Mouse (Mus musculus) lung, postnatal 14 days (tissue): ENCODE data around the gene Sapcd2.
A peak's percentile ranks its signal among the peaks of the same experiment; 100 is the strongest.

ENCODE experiments used
- DNase-seq: peaks from one replicate; pipeline ENCODE4 v3.0.0; 2021

Gene Sapcd2

GRCm38 (mm10) chr2:25426721-25427191 is 54.6 kb downstream of the Sapcd2 start:
- DNase-seq: peak; percentile 78

DNA sequence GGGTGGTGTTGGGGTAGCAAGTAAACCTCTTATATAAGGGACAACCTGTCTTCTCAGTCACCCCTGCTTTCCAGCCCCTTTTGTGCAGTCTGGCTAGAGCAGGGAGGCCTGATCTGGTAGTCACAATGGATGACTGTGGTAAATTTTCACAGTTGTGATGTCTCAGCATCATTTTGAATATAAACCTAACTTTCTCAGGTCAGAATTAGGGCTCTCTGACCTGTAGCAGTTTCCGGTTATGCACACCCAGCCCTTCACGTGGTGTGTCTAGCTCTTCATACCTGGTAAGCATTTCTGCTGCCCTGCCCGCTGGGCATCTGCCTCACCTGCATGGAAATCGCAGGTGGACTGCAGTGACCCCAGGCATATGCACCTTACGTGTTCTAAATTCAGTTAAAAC is 55.1 kb downstream of the Sapcd2 start:
- DNase-seq: no peak
